Mouse (Mus musculus) heart, embryonic 14.5 days (tissue): ENCODE results near the gene Pym1. TPM values are rescaled to one million over a fixed set of nuclear protein-coding genes. Genes with fewer than 3 reads are reported as not detected.

ENCODE experiments used
- ATAC-seq: fragments of 200-750 bp; cut with Nextera tagmentation; 2 replicates; pipeline ENCODE4 v1.8.0; 2017; ENCODE audit warnings: low read depth, moderate TSS enrichment; ENCODE audit not compliant: insufficient number of reproducible peaks, insufficient read depth, low FRiP score
- H3K27ac ChIP-seq, 2 experiments: fragments of 200-500 bp in 1 of 2; fragments of 300-500 bp in 1 of 2; sonication (generic) in 1 of 2; replicated peaks in 1 of 2; 2 replicates each; pipeline ENCODE4 v1.5.1; 2012 to 2014; ENCODE audit warnings: low read depth in 2 of 2, low read length in 2 of 2, control low read depth in 1 of 2, mild to moderate bottlenecking in 1 of 2, mixed read lengths in 1 of 2; ENCODE audit not compliant: control insufficient read depth in 1 of 2, insufficient read depth in 1 of 2
- H3K27me3 ChIP-seq: fragments of 300-500 bp; sonication (generic); 2 replicates; pipeline ENCODE4 v1.6.1; 2014; ENCODE audit warnings: mild to moderate bottlenecking, low read length, control low read depth; ENCODE audit not compliant: control insufficient read depth, insufficient read depth
- H3K36me3 ChIP-seq: fragments of 300-500 bp; sonication (generic); 2 replicates; pipeline ENCODE4 v1.6.1; 2014; ENCODE audit warnings: mild to moderate bottlenecking, control low read depth, low read length, mixed read lengths; ENCODE audit not compliant: control insufficient read depth, insufficient read depth
- H3K4me1 ChIP-seq, 2 experiments: fragments of 200-500 bp in 1 of 2; fragments of 300-500 bp in 1 of 2; sonication (generic) in 1 of 2; 2 replicates each; pipeline ENCODE4 v1.6.1; 2012 to 2014; ENCODE audit warnings: low read length in 2 of 2, control low read depth in 1 of 2, mixed read lengths in 1 of 2; ENCODE audit not compliant: control insufficient read depth in 2 of 2, insufficient read depth in 2 of 2
- H3K4me2 ChIP-seq: fragments of 300-500 bp; sonication (generic); 2 replicates; pipeline ENCODE4 v1.6.1; 2014; ENCODE audit warnings: mild to moderate bottlenecking, low read length
- H3K4me3 ChIP-seq, 2 experiments: fragments of 200-500 bp in 1 of 2; fragments of 300-500 bp in 1 of 2; sonication (generic) in 1 of 2; 2 replicates each; pipeline ENCODE4 v1.5.1; 2012 to 2014; ENCODE audit warnings: low read length in 2 of 2, mild to moderate bottlenecking in 2 of 2, control low read depth in 1 of 2, low read depth in 1 of 2, moderate library complexity in 1 of 2; ENCODE audit not compliant: control insufficient read depth in 1 of 2, insufficient read depth in 1 of 2
- H3K9ac ChIP-seq: fragments of 300-500 bp; sonication (generic); 2 replicates; pipeline ENCODE4 v1.6.1; 2014; ENCODE audit warnings: mild to moderate bottlenecking, low read length
- H3K9me3 ChIP-seq: fragments of 300-500 bp; sonication (generic); 2 replicates; pipeline ENCODE4 v1.6.1; 2016; ENCODE audit warnings: low read length, control low read depth; ENCODE audit not compliant: control insufficient read depth
- WGBS: fragments of 180-500 bp; shearing (Covaris S2); extraction: QIAGEN DNeasy Blood & Tissue Kit; methylation state at CpG from one replicate; pipeline ENCODE4 v1.1.7; 2014; 5-methylcytosine and 5-hydroxymethylcytosine counted together
- polyA plus RNA-seq: library from polyadenylated mRNA; unstranded; fragments of >200 nt; fragmentation: Nextera tagmentation; extraction: Ambion mirVana; gene quantifications from 2 replicates; pipeline ENCODE4 v1.2.1, GENCODE M21; 2014

Gene Pym1
- 16.0 and 18.3 TPM in 2 replicates for polyA plus RNA-seq

DNA sequence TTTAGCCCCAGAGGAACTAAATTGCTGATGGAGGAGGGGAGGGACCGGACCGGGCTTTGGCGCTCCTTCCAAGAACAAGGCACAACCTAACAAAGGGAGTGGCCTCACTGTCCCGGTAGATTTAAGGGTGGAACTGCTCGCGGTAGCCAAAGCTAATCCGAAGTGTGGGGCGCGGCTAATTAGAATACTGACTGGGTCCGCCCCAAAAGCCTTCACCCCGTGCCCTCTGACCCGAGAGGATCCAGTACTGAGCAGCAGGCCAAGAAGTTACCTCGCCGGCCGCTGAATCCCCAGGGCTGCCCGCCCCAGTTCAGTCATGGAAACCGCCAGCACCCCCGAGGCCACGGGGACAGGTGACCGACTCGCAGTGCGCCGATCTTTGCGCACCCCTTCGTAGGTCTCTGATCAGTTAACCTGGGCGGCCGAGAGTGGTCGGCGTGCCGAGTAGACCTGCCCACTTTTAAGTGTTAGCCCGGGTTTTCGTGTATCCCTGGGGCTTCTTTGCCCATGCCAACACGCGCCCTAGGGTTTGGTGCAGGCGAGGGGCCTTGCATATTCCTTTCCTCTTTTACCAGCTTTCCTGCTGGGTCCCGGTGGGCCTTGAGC is at the start of gene Pym1:
Gene Pym1, plus strand, starts transcription at position 244 of the 606 bp plus-strand sequence.
- H3K36me3 ChIP-seq, result peaks cover 7% of the 10 kb centered on the region; the same call in 1 of the 2 replicates
- no peaks in the 10 kb centered on the region for H3K9me3 ChIP-seq
- peak within 1 kb of the TSS; percentile 91 for H3K9ac ChIP-seq
- H3K27me3 ChIP-seq, result no peaks in the 10 kb centered on the region
- peaks cover 10 to 23% of the 10 kb centered on the region in 2 experiments for H3K4me1 ChIP-seq
- H3K4me2 ChIP-seq, result peak within 1 kb of the TSS; percentile 95
- H3K27ac ChIP-seq, result peak within 1 kb of the TSS; percentile 92 to 94
- WGBS, result 0% methylated on average over 36 of the region's 36 CpGs
- ATAC-seq, result peak; percentile 36
- peak within 1 kb of the TSS; percentile 86 to 90 for H3K4me3 ChIP-seq

DNA sequence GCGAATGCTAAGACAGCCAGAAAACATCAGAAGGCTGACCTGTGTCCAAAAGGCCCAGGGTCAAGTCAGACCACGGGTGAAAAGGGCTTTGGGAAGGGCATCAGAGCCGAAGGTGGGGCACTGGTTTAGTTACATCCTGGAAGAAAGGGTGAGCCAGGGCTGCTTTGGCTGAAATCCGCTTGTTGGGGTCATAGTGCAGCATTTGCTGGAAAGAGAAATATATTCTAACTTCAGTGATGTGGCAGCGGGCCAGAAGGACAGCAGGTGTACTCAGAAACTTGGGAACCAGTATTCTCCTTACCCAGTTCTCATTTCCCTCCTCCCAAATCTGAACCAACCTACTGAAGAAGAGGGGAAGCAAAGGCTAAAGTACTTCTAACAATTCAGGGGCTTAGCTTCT is 48.7 kb upstream of the Pym1 start:
- Histone ChIP-seq H3K4me3 (no peak overlapping the region), H3K9me3 (no peaks in the 10 kb centered on the region), H3K27me3 (no peaks in the 10 kb centered on the region), H3K4me1 (peaks cover 15 to 43% of the 10 kb centered on the region in 2 experiments), H3K4me2 (no peak overlapping the region), H3K27ac (peak overlapping the region in 1 of 2 experiments; percentile 55; a peak in 2 of 4 replicates), H3K36me3 (peaks cover 58% of the 10 kb centered on the region), H3K9ac (peak overlapping the region; percentile 38; the same call in 1 of the 2 replicates)
- 76% methylated on average over 5 of the region's 5 CpGs for whole genome bisulfite sequencing
- no peak for ATAC-seq

DNA sequence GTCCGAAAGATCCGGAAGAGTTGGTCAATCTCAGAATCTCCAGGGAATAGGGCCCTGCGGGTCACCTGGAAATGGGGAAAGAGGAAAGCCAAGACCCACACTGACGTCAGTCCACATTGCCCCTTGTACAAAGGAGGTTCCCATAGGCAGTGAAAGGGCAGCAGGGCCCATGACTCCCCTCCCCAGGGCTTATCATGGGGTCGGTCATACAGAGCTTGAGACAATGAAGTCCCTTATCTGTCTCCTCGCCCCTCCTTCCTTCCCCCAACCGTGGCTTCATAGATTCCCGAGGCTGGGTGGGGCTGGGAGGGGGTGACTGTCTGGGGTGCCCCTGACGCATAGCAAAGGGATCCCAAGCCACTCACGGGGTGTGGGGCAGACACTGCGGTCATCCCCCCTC is 48.1 kb upstream of the Pym1 start:
- Histone ChIP-seq H3K36me3 (peaks cover 58% of the 10 kb centered on the region), H3K4me2 (no peak overlapping the region), H3K27me3 (no peaks in the 10 kb centered on the region), H3K4me3 (no peak overlapping the region), H3K4me1 (peaks cover 15 to 42% of the 10 kb centered on the region in 2 experiments), H3K9me3 (no peaks in the 10 kb centered on the region), H3K27ac (peak overlapping the region in 1 of 2 experiments; percentile 55; a peak in 2 of 4 replicates), H3K9ac (peak overlapping the region; percentile 38; the same call in 1 of the 2 replicates)
- no peak for ATAC-seq
- whole genome bisulfite sequencing, result 40% methylated on average over 11 of the region's 11 CpGs

DNA sequence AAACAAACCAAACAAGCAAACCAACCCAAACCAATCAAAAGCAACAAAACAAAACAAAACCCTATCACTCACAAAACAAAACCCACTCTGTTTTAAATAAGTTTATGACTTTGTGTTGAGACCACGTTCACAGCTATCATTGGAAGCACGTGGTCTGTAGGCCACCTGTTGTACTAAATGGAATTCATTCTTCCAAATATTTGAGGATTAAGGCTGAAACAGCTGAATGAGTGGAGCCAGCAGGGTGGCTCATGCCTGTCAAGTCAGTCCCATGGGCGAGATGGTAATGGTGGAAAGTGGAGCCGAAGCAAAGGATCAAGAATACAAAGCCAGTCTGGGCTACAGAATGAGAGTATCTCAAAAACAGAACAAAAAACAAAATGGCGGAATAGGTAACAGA is 47.0 kb upstream of the Pym1 start:
- no peak overlapping the region for H3K27ac ChIP-seq
- H3K4me1 ChIP-seq, result peaks cover 18 to 35% of the 10 kb centered on the region in 2 experiments
- no peak overlapping the region for H3K4me3 ChIP-seq
- peaks cover 58% of the 10 kb centered on the region for H3K36me3 ChIP-seq
- ATAC-seq, result no peak
- no peak overlapping the region for H3K4me2 ChIP-seq
- WGBS, result 92% methylated on average over 5 of the region's 5 CpGs
- H3K9ac ChIP-seq, result no peak overlapping the region
- H3K27me3 ChIP-seq, result no peaks in the 10 kb centered on the region
- H3K9me3 ChIP-seq, result no peaks in the 10 kb centered on the region

DNA sequence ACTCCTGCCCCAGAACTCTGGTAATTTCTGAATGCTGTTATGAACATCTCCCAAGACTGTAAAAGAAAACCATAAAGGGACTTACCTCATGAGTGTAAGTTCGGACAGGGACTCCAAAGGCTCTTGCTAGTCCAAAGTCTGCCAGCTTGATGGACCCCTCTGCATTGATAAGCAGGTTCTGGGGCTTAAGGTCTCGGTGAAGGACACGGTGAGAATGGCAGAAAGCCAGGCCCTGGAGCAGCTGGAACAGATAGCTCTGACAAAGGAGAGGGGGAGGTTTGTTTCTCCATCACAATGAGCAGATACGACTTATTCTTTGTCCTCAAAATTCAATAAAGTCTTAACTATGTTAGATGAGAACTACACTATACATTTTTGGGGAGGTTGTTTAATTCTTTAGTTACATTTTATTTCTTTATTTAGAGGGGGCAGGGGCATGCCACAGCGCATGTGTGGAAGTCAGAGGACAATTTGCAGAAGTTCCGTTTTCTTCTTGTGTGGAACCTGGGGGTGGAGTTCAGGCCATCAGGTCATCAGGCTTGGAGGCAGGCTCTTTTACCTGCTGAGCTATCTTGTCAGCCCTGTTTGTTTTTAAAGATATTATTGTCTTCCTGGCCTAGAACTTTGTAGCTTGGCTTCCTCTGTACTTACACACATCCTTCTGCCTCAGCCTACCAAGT is 45.2 kb upstream of the Pym1 start:
- H3K4me1 ChIP-seq, result peaks cover 14 to 31% of the 10 kb centered on the region in 2 experiments

DNA sequence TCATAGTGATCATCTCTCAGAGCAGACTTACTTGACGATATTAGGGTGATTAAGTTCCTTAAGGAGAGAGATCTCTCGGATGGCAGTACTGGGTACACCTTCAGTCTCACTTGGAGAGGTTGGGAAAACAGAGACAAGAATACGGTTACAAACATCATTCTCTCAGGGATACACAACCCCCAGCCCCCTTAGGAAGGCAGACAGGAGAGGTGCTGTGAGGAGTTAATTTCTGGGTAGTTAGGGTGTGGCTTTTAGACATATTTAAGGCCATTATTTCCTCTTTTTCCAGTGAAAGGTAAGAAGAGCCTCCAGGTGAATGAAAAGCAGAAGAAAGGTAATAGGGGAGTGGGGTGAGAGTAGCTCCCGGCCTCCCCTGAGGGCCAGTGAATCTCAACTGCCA is 43.8 kb upstream of the Pym1 start, which contains the start of gene Pmel:
Gene Pmel, plus strand, starts transcription at position 301 of the 400 bp plus-strand sequence.
- WGBS, result 19% methylated on average over 4 of the region's 4 CpGs
- H3K27ac ChIP-seq, result peak within 1 kb of the TSS; percentile 87 to 97
- peak within 1 kb of the TSS; percentile 89 for H3K9ac ChIP-seq
- H3K9me3 ChIP-seq, result no peaks in the 10 kb centered on the region
- no peak for ATAC-seq
- no peaks in the 10 kb centered on the region for H3K27me3 ChIP-seq
- H3K36me3 ChIP-seq, result peaks cover 45% of the 10 kb centered on the region
- peak within 1 kb of the TSS; percentile 69 to 77 for H3K4me3 ChIP-seq
- peaks cover 12 to 29% of the 10 kb centered on the region in 2 experiments for H3K4me1 ChIP-seq
- peak within 1 kb of the TSS; percentile 68 for H3K4me2 ChIP-seq

More for the DNA sequence above, 45.2 kb upstream of the Pym1 start:
- WGBS, result 44% methylated on average over 6 of the region's 6 CpGs
- no peak overlapping the region for H3K4me3 ChIP-seq
- no peak for ATAC-seq
- peak overlapping the region in 1 of 2 experiments; percentile 39; a peak in 1 of 4 replicates for H3K27ac ChIP-seq
- H3K36me3 ChIP-seq, result peaks cover 57% of the 10 kb centered on the region
- H3K4me2 ChIP-seq, result 0 out of 2 replicates have a peak overlapping the region, but pooled peaks have one; percentile 13
- H3K9ac ChIP-seq, result 0 out of 2 replicates have a peak overlapping the region, but pooled peaks have one; percentile 21
- no peaks in the 10 kb centered on the region for H3K27me3 ChIP-seq
- H3K9me3 ChIP-seq, result no peaks in the 10 kb centered on the region

DNA sequence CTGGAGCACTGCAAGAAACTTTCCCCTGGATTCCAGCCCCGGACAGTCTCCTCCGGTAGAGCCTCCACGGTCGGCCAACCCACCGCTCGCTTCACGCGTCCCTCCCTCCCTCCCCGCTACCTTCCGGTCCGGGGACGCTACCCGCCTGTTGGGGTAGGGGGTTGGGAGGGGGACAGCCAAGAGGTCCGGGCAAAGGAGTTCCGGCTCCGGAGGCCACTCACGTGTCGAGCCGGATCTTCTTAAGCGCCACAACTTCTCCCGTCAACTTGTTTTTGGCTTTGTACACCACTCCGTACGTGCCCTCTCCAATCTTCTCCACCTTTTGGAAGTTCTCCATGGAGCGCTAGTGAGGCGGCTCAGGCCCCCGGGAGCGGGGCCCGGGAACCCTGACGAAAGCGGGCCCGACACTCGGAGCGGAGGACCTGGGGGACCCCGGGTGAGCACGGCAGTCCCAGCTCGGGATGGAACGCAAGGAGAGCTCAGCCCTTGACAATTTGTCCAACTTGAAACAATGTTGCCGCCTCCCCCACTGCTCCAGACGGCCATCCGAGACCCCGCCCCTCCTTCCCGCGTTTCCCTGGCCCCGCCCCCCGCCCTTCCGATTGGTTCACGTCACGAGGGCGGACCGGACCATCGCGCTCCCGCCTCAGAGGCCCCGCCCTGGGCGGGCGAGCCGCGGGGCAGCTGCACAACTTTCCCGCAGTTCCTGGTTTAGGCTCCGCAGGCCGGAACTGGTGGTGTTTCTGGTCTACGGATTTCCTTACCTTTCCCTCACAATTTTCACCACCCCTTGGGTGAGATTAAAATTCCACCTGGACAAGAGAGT is 43.0 kb upstream of the Pym1 start, which contains the start of gene Cdk2:
Gene Cdk2, minus strand, starts transcription at position 541 of the 826 bp plus-strand sequence.
- Histone ChIP-seq H3K4me1 (peaks cover 7 to 21% of the 10 kb centered on the region in 2 experiments), H3K4me3 (peak within 1 kb of the TSS; percentile 69 to 77), H3K4me2 (peak within 1 kb of the TSS; percentile 68), H3K9me3 (no peaks in the 10 kb centered on the region), H3K9ac (peak within 1 kb of the TSS; percentile 89), H3K27ac (peak within 1 kb of the TSS; percentile 87 to 97), H3K36me3 (peaks cover 37% of the 10 kb centered on the region), H3K27me3 (no peaks in the 10 kb centered on the region)
- peak; percentile 93 for ATAC-seq
- WGBS, result under 1% methylated on average over 62 of the region's 62 CpGs
